Mouse (Mus musculus): ENCODE measurements around the gene Thada.

Thada gene

GRCm38 (mm10) chr17:84369769-84370168 lies 96.2 kb downstream of the Thada start:
- no peak for DNase-seq

GRCm38 (mm10) chr17:84368213-84369014 lies 97.6 kb downstream of the Thada start:
- DNase-seq = no peak

GRCm38 (mm10) chr17:84367663-84368062 lies 98.3 kb downstream of the Thada start:
- no peak for DNase-seq

- DNase-seq = no peak
Measured at GRCm38 (mm10) chr17:84365791-84366301, 100.2 kb downstream of the Thada start.

- DNase-seq = no peak
Measured at GRCm38 (mm10) chr17:84365006-84365716, 100.8 kb downstream of the Thada start.

- no peak for DNase-seq
Measured at GRCm38 (mm10) chr17:84363444-84363843, 102.6 kb downstream of the Thada start.

- DNase-seq = no peak
Measured at GRCm38 (mm10) chr17:84362581-84363286, 103.3 kb downstream of the Thada start.

GRCm38 (mm10) chr17:84361006-84361405 lies 105.0 kb downstream of the Thada start:
- no peak for DNase-seq

- DNase-seq = no peak
Measured at GRCm38 (mm10) chr17:84359810-84360209, 106.2 kb downstream of the Thada start.

GRCm38 (mm10) chr17:84358951-84359644 lies 106.9 kb downstream of the Thada start:
- no peak for DNase-seq

- no peak for DNase-seq
Measured at GRCm38 (mm10) chr17:84357776-84358175, 108.2 kb downstream of the Thada start.

GRCm38 (mm10) chr17:84356056-84356887 lies 109.7 kb downstream of the Thada start:
- DNase-seq = no peak

GRCm38 (mm10) chr17:84355006-84355405 lies 111.0 kb downstream of the Thada start:
- DNase-seq = no peak

GRCm38 (mm10) chr17:84353902-84354311 lies 112.1 kb downstream of the Thada start:
- no peak for DNase-seq

GRCm38 (mm10) chr17:84353224-84353901 lies 112.6 kb downstream of the Thada start:
- no peak for DNase-seq

- no peak for DNase-seq
Measured at GRCm38 (mm10) chr17:84352790-84353154, 113.2 kb downstream of the Thada start.

GRCm38 (mm10) chr17:84351912-84352789 lies 113.9 kb downstream of the Thada start:
- no peak for DNase-seq

- no peak for DNase-seq
Measured at GRCm38 (mm10) chr17:84351276-84351675, 114.7 kb downstream of the Thada start.

- no peak for DNase-seq
Measured at GRCm38 (mm10) chr17:84348865-84349264, 117.1 kb downstream of the Thada start.

GRCm38 (mm10) chr17:84342299-84342817 lies 123.6 kb downstream of the Thada start:
- DNase-seq = no peak

Measured in thymus, adult 18-20 months (tissue).